Mouse (Mus musculus) left cerebral cortex, postnatal 4 days (tissue): Measurements from ENCODE around the gene Epp13. TPM values are rescaled to one million over a fixed set of nuclear protein-coding genes. Genes with fewer than 3 reads are reported as not detected.
"Not testable (repeated sequence)": the region's sequence is repeated elsewhere in the genome, so short reads cannot be mapped to it uniquely, and the experiment has no call there.

Experiments used
- DNase-seq: peaks from one replicate; pipeline ENCODE4 v3.0.0-alpha.2; 2022
- intact Hi-C: fragments of 180-260 bp; cut with DNase I; formaldehyde crosslinking; loops from one replicate; pipeline ENCODE4 v1.15.1; 2025
- total RNA-seq, 2 experiments: library from RNA; stranded (reverse); gene quantifications; 2 replicates each; pipeline ENCODE4 v1.2.3; 2021

Epp13 gene
- total RNA-seq, 2 experiments from 2014 or later: not detected

GRCm38 (mm10) chr7:6284442-6285012 lies 32.0 kb downstream of the Epp13 start:
- no peak for DNase-seq
- intact Hi-C loops: loop anchor here (5.0 kb wide), 1 partner anchor 157 kb away; no protein-coding TSS in a partner anchor

- no peak for DNase-seq
- intact Hi-C loops: no loop called here
These were observed 32.9 kb downstream of the Epp13 start for GRCm38 (mm10) chr7:6285366-6285765.

GRCm38 (mm10) chr7:6285842-6286705 lies 33.6 kb downstream of the Epp13 start, which contains the start of gene Zfp667:
Gene Zfp667 (plus strand): TSS chr7:6286579.
- peak; percentile 99 for DNase-seq
- intact Hi-C loops: no loop called here

GRCm38 (mm10) chr7:6286921-6287531 lies 34.5 kb downstream of the Epp13 start:
- DNase-seq: peak; percentile 22
- intact Hi-C loops: no loop called here

GRCm38 (mm10) chr7:6291121-6291520 lies 38.6 kb downstream of the Epp13 start:
- not testable (repeated sequence) for DNase-seq

GRCm38 (mm10) chr7:6300796-6301195 lies 48.3 kb downstream of the Epp13 start:
- DNase-seq, intact Hi-C loops: not testable (repeated sequence)

More at GRCm38 (mm10) chr7:6291121-6291520, 38.6 kb downstream of the Epp13 start:
- intact Hi-C loops: not testable (repeated sequence)

- peak; percentile 14 for DNase-seq
These were observed 78.1 kb downstream of the Epp13 start for GRCm38 (mm10) chr7:6330458-6331232.

GRCm38 (mm10) chr7:6331233-6331956 lies 78.9 kb downstream of the Epp13 start, which contains the start of gene Zfp583:
Gene Zfp583 (minus strand): TSS chr7:6331285.
- intact Hi-C loops: no loop called here
- DNase-seq: peak; percentile 89

More at GRCm38 (mm10) chr7:6330458-6331232, 78.1 kb downstream of the Epp13 start:
- intact Hi-C loops: no loop called here

Other genes starting within 250 kb of the Epp13 start
- not detected for gene Vmn1r65, start 241.7 kb upstream of the Epp13 start, total RNA-seq
- not detected for gene Nlrp4c, start 207.5 kb upstream of the Epp13 start, total RNA-seq
- 10 to 100 TPM; 35.1 to 36.1 TPM for gene Zfp787, start 96.7 kb upstream of the Epp13 start, total RNA-seq
- 10 to 100 TPM; 66.3 to 68.0 TPM for gene Zfp444, start 80.5 kb upstream of the Epp13 start, total RNA-seq
- not detected for gene Galp, start 55.6 kb upstream of the Epp13 start, total RNA-seq
- not detected for gene Zscan5b, start 30.4 kb upstream of the Epp13 start, total RNA-seq
- gene Zfp667, start 33.9 kb downstream of the Epp13 start, total RNA-seq: 10 to 100 TPM; 10.1 to 12.2 TPM
- 10 to 100 TPM; 14.9 to 17.2 TPM for gene Zfp583, start 78.6 kb downstream of the Epp13 start, total RNA-seq
- gene Gm3854, start 91.0 kb downstream of the Epp13 start, total RNA-seq: 1 to 10 TPM; 7.6 to 9.4 TPM
- 1 to 10 TPM; 4.3 to 5.6 TPM for gene Zfp78, start 110.6 kb downstream of the Epp13 start, total RNA-seq
- gene Zfp28, start 130.6 kb downstream of the Epp13 start, total RNA-seq: 10 to 100 TPM; 17.7 to 18.0 TPM
- 10 to 100 TPM; 12.2 to 16.6 TPM for gene Smim17, start 146.0 kb downstream of the Epp13 start, total RNA-seq
- under 1 TPM; 0.44 to 0.56 TPM for gene Gm20715, start 157.6 kb downstream of the Epp13 start, total RNA-seq
- under 1 TPM in 1 of 2 experiments, not detected in 1; 0.54 TPM for gene Olfr1344, start 186.0 kb downstream of the Epp13 start, total RNA-seq
- under 1 TPM in 1 of 2 experiments, not detected in 1; 0.06 TPM for gene Olfr1336, start 203.5 kb downstream of the Epp13 start, total RNA-seq
- not detected for gene Olfr1346, start 214.4 kb downstream of the Epp13 start, total RNA-seq
- gene Olfr5, start 234.2 kb downstream of the Epp13 start, total RNA-seq: not detected
- not detected for gene Olfr1347, start 247.0 kb downstream of the Epp13 start, total RNA-seq